ENCODE assay signal across 8 mouse cellular contexts in the genomic region with DNA sequence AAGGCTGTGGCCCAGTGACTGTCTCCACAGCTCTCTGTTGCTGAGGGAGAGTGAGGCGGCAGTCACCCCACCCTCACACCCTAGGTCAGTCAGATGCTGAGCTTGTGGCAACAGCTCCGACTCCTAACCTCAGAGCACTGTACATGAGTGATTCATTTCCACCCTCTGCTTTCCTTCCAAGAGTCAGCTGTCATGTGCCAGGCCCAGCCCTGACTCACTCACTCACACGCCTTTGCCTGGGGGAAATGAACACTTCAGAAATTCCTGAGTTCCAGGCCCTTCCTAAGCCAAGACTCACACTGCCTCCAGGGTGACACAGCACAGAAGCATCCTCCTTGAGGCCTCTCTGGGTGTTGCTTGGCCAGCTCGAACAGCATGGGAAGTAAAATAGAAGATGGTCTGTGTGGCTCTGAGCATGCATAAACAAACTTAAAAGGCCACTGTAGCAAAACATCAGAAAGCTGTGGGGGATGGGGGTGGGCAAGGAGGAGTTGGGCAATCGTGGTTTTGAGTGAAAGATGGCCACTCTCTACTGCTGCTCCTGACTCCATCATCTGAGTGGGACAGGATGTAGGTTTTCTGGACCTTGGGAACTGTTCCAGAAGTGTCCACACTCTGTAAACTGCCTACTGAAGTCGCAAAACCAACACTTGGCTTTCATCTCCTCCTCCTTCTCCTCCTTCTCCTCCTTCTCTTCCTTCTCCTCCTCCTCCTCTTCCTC.
DNase-seq lines count a peak whose midpoint lies in the region; ATAC-seq lines count a peak whose summit lies in the region.

No protein-coding gene starts in this region.

- H3K27ac ChIP-seq in kidney, embryonic 16.5 days (ENCODE audit: low read length), result no peak overlapping the region
- no peak overlapping the region for H3K27ac ChIP-seq in intestine, embryonic 16.5 days (ENCODE audit: low read length)

- ATAC-seq in kidney, embryonic 16.5 days (ENCODE audit: low FRiP score, low TSS enrichment), result peak; percentile 67
- peak; percentile 81 for ATAC-seq in intestine, embryonic 16.5 days

- H3K27me3 ChIP-seq in kidney, embryonic 16.5 days (ENCODE audit: insufficient read depth, low read length), result no peaks in the 10 kb centered on the region
- no peaks in the 10 kb centered on the region for H3K27me3 ChIP-seq in intestine, embryonic 16.5 days (replicated peaks; ENCODE audit: control insufficient read depth, insufficient read depth, low read length)

- H3K4me1 ChIP-seq in kidney, embryonic 16.5 days (ENCODE audit: insufficient read depth, low read length), result no peaks in the 10 kb centered on the region
- H3K4me1 ChIP-seq in intestine, embryonic 16.5 days (ENCODE audit: control insufficient read depth, insufficient read depth, low read length), result no peaks in the 10 kb centered on the region

- 44% methylated on average over 6 of the region's 6 CpGs for WGBS in kidney, embryonic 16.5 days
- WGBS in intestine, embryonic 16.5 days, result 48% methylated on average over 6 of the region's 6 CpGs

- no peak overlapping the region for H3K9ac ChIP-seq in kidney, embryonic 16.5 days (replicated peaks; ENCODE audit: low read length)
- no peak overlapping the region for H3K9ac ChIP-seq in intestine, embryonic 16.5 days (ENCODE audit: low read depth, low read length)

- H3K4me3 ChIP-seq in kidney, embryonic 16.5 days (ENCODE audit: low read length), result no peak overlapping the region
- no peak overlapping the region for H3K4me3 ChIP-seq in intestine, embryonic 16.5 days (ENCODE audit: low read length)

- DNase-seq in kidney, postnatal 4 days, result no peak
- DNase-seq in adipocyte (ENCODE audit: low spot score), result peak; percentile 87
- peak; percentile 63 for DNase-seq in gastrocnemius, postnatal 14 days
- DNase-seq in urinary bladder, postnatal 14 days (ENCODE audit: low spot score), result peak; percentile 70
- no peak for DNase-seq in cerebellum, adult 9-10 months
- DNase-seq in right cerebral cortex, postnatal 25 days, result no peak

- intact Hi-C loops in gastrocnemius, postnatal 14 days (cut with DNase I; ENCODE audit: low total_unique reads), result no loop called here

- H3K36me3 ChIP-seq in kidney, embryonic 16.5 days (ENCODE audit: insufficient read depth, low read length), result no peaks in the 10 kb centered on the region
- H3K36me3 ChIP-seq in intestine, embryonic 16.5 days (ENCODE audit: control insufficient read depth, insufficient read depth, low read length), result no peaks in the 10 kb centered on the region

- no peaks in the 10 kb centered on the region for H3K9me3 ChIP-seq in kidney, embryonic 16.5 days (ENCODE audit: low read length)
- no peaks in the 10 kb centered on the region for H3K9me3 ChIP-seq in intestine, embryonic 16.5 days (ENCODE audit: control insufficient read depth, low read length)

- H3K4me2 ChIP-seq in kidney, embryonic 16.5 days (replicated peaks; ENCODE audit: low read depth, low read length), result no peak overlapping the region
- no peak overlapping the region for H3K4me2 ChIP-seq in intestine, embryonic 16.5 days (ENCODE audit: low read depth, low read length)

Comparison
In these comparisons a context has a peak if more than half of its experiments do, and no peak if none do; other contexts are left out.
1. DNase-seq: peak in adipocyte (single experiment), gastrocnemius, postnatal 14 days (single experiment) and urinary bladder, postnatal 14 days (single experiment); none in kidney, postnatal 4 days (0 of 2), cerebellum, adult 9-10 months (single experiment) and right cerebral cortex, postnatal 25 days (single experiment).